Mouse (Mus musculus) monocyte, adult 5-6 weeks (primary cell): ENCODE results near the gene Dctn1. TPM values are rescaled to one million over a fixed set of nuclear protein-coding genes. Genes with fewer than 3 reads are reported as not detected.

Experiments
- total RNA-seq: library from RNA; stranded (forward); fragments of 200-1000, 200-491, 200-594 nt; gene quantifications from 3 replicates; pipeline ENCODE4 v1.2.3, GENCODE M21; 2017

The Dctn1 gene
- total RNA-seq, 1 experiment from 2014 or later = 51.0 TPM

Other genes starting within 250 kb of the Dctn1 start
- not detected in 3 replicates for gene Sema4f, start 226.2 kb upstream of the Dctn1 start, total RNA-seq
- gene M1ap, start 219.0 kb upstream of the Dctn1 start, total RNA-seq = 1.8 TPM in 1 of 3 replicates, not detected in the others
- gene Dok1, start 132.4 kb upstream of the Dctn1 start, total RNA-seq = 36.6 to 44.9 TPM (median 43.6 TPM) in 3 replicates
- gene Loxl3, start 131.7 kb upstream of the Dctn1 start, total RNA-seq = 2.3 to 10.2 TPM (median 4.2 TPM) in 3 replicates
- gene Aup1, start 111.4 kb upstream of the Dctn1 start, total RNA-seq = 187 to 238 TPM (median 209 TPM) in 3 replicates
- gene Htra2, start 110.6 kb upstream of the Dctn1 start, total RNA-seq = 81.4 to 125 TPM (median 105 TPM) in 3 replicates
- gene Dqx1, start 108.1 kb upstream of the Dctn1 start, total RNA-seq = 0.21 to 3.8 TPM (median 2.6 TPM) in 3 replicates
- not detected in 3 replicates for gene Tlx2, start 95.6 kb upstream of the Dctn1 start, total RNA-seq
- 2.0 to 13.5 TPM (median 6.9 TPM) in 3 replicates for gene Pcgf1, start 88.1 kb upstream of the Dctn1 start, total RNA-seq
- gene Lbx2, start 79.6 kb upstream of the Dctn1 start, total RNA-seq = not detected in 3 replicates
- 0.48 to 12.5 TPM (median 1.5 TPM) in 3 replicates for gene Ccdc142, start 64.3 kb upstream of the Dctn1 start, total RNA-seq
- gene Gm42688, start 64.3 kb upstream of the Dctn1 start, total RNA-seq = 2.5 to 5.5 TPM (median 2.6 TPM) in 3 replicates
- 4.4 to 38.2 TPM (median 19.3 TPM) in 3 replicates for gene Mrpl53, start 56.9 kb upstream of the Dctn1 start, total RNA-seq
- 24.8 to 42.1 TPM (median 28.8 TPM) in 3 replicates for gene Mogs, start 50.4 kb upstream of the Dctn1 start, total RNA-seq
- gene Wbp1, start 44.4 kb upstream of the Dctn1 start, total RNA-seq = 45.0 to 60.1 TPM (median 53.4 TPM) in 3 replicates
- gene Ino80b, start 40.5 kb upstream of the Dctn1 start, total RNA-seq = 25.0 to 53.9 TPM (median 41.3 TPM) in 3 replicates
- 0.96 to 2.7 TPM (median 1.0 TPM) in 3 replicates for gene Rtkn, start 30.5 kb upstream of the Dctn1 start, total RNA-seq
- 0.11 to 0.29 TPM in 2 of 3 replicates, not detected in the other for gene Wdr54, start 9.5 kb upstream of the Dctn1 start, total RNA-seq
- gene 1700003E16Rik, start 9.5 kb upstream of the Dctn1 start, total RNA-seq = 0.48 TPM in 1 of 3 replicates, not detected in the others
- not detected in 3 replicates for gene Slc4a5, start 53.9 kb downstream of the Dctn1 start, total RNA-seq
- 25.6 to 40.2 TPM (median 28.5 TPM) in 3 replicates for gene Mthfd2, start 160.0 kb downstream of the Dctn1 start, total RNA-seq
- 300 to 314 TPM (median 304 TPM) in 3 replicates for gene Mob1a, start 160.1 kb downstream of the Dctn1 start, total RNA-seq
- 13.0 to 48.5 TPM (median 38.5 TPM) in 3 replicates for gene Bola3, start 183.2 kb downstream of the Dctn1 start, total RNA-seq